Mouse (Mus musculus): ENCODE measurements around the gene Lnx1.

The Lnx1 gene

DNA sequence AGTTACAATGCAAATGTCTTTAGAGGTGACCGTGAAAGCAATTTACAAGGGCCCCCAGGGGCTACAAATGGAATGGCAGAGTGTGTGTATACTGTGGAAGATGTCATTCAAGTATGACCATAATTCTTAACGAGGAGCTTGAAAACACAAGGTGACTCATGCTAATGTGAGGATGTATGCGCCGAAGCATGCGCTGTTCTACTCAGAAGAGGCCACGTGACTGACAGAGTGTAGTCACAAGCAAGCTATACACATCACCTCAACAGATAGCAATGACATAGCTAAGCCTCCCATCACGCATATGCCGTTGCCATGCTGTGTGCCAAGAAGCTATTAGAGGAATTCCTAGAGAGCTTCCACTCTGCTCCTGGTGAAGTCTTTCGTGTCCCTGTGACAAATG, 5.2 kb downstream of the Lnx1 start:
- no peak for DNase-seq (ENCODE audit: low read depth)

DNA sequence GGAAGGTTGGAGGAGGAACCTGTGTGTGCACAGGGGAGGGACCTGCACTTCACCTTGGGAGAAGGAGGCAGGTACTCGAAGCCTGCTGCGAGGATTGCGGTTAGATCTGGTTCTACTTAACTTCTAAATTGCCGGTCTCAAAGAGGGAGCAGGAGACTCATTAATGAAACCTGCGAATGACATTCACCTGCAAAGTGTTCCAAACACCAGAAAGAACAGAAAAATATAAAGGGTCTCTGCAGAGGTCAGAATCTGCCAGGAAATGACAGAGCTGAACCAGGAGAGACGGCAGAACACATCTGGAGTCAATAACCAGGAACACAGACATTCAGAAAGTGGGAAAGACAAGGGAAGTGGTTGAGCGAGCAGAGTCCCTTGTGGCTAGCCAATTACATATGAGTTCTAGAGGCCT, 8.3 kb downstream of the Lnx1 start:
- DNase-seq (ENCODE audit: low read depth): no peak

DNA sequence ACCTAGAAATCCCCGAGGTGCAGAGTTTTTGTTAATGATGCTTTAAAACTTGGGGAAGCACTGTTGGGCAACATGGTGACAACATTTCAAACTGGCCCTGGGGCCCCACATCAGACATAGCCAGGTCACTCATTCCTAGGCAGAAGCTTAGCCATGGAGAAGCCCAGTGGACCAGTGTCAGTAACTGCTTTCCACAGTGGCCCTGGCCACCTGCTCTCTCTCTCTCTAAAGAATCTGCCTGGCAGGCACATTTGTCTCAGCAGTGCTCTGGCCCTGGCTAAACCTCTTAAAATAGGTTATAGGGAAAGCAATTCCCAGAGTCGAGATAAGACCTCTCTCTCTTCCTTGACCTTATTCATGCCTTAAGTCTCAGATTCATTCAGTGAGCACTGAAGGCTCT, 8.9 kb downstream of the Lnx1 start:
- DNase-seq (ENCODE audit: low read depth): no peak

DNA sequence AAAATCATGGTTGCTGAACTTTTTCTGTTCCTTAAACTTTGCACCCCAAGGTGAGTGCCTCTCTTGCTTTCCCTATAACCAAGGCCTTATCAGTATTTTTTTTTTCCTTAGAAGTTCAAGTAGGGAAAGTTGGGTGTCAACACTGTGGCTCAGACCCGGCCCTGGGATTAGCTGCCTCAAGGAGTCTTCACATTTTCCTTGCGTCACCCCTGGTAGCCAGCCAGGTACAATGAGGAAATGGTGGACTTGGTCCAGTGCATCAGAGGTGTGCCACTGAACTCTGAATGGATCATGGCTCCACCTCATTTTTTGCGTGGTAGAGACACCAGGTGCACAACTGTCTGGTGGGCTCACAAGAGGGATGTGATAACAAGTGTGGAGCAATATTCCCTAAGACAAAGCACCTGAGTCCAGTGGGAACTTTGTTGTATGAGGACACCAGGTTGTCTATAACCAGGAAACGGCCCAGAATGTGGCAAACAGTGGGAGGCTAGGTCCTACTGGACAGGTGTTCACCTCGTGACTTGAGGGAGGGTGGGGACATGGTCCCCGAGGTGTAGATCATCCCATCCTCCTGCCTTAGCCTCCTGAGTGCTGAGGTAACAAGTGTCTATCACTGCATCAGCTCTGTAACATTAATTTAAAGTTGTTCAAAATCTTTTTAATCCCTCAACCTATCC, 10.2 kb downstream of the Lnx1 start:
- no peak for DNase-seq (ENCODE audit: low read depth)

DNA sequence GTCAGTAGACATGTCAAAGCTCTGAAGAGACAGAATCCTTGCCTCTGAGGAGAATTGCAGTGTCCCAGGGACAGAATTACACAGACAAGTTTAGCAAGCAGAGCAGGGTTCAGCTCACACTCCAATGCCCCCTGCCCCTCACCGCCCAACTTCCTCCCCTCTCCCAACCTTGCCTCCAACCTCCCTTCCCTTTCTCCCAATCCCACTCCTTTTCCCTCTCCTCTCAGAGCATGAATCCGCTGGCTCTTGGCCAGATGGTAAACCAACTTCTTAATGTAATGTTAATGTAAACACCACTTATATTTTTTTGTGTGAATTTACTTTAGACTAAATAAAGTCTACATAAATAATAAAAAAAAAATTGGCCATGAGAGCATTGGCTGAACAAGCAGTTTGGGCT, 13.9 kb downstream of the Lnx1 start:
- no peak for DNase-seq (ENCODE audit: low read depth)

DNA sequence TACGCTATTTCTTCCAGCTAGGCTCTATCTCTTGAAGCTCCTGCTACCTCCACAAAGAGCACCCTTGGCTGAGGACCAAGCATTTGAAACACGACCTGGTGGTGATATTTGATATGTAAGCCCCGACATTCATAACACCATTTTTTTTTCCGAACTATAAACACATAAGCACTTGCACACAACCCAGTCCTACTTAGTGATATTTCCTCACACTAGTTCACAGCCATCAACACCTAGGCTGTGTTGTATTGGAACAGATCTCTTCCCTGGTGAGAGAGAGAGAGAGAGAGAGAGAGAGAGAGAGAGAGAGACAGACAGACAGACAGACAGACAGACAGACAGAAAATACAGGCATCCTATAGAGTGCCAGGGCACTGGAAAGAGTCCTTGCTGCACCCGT, 17.8 kb downstream of the Lnx1 start:
- no peak for DNase-seq (ENCODE audit: low read depth)

DNA sequence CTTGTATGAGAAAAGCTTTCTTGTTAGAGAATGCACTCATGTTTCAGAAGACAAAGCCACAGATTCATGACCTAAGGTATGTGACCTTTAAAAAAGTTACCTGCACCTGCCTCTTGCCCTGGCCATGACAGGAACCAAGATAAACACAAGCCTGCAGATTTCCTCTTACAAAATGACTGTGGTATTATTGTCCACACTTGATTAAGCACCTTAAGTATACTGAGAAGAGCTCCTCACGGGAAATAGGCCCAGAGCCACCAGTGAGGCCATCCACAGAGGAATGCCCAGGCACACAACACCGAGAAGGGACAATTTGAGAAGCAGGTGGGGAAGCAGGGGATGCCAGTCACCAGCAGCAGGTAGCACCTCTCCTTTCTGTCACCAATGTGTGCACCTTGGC, 18.9 kb downstream of the Lnx1 start:
- DNase-seq (ENCODE audit: low read depth): no peak

DNA sequence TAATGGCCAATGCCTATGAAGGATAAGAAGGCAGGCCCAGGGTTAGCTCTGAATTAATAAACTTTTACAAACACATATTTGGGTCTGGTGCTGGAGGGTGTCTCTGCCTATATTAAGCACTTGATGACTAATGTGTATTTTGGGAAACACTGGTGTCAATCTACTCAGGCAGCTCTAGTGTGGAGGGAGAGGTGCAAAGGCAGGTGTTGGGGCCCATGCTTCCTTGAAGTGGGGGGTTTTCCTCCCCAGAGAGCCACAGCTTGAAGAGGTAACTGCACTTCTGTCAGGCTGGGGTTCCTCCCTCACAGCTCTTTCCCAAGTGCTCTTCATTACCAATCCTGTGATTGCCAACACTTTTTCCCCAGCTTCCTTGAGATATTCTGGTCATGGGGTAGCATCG, 20.0 kb downstream of the Lnx1 start:
- DNase-seq (ENCODE audit: low read depth): no peak

DNA sequence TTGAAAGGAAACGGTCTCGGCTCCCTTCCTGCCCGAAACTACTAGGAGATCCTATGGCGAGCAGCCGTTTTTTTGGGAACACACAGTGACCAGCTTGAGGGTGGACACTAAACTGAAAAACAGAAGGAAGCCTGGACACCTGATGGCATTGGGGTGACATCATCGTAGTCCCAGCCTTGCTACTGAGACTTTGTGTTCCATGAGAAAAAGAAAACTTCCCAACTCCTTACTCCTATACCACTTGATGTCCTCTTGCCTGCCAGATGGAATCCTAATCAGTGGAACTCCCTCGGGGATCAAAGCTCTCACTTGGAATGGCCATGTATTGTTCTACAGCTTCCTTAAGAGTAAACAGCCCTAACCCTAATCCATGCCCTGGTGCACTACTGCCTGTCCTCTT, 23.1 kb downstream of the Lnx1 start:
- no peak for DNase-seq (ENCODE audit: low read depth)

DNA sequence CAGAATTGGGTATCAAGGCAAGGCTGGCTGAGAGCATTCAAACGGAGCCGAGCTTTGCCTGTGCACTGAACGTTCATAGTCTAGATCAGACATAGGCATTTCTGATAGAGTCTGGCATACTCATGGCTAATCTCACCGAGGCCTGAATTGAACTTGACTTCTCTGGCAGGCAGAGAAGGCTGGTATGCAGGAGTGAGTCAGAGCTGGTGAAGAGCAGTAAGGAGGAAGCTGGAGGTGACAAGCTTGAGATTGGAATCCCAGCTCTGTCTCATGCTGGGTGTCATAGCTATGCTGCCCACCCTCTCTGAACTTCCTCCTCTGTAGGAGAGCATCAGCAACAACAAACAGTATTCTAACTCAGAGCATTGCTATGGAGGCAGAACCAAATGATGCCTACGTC, 24.0 kb downstream of the Lnx1 start:
- no peak for DNase-seq (ENCODE audit: low read depth)

DNA sequence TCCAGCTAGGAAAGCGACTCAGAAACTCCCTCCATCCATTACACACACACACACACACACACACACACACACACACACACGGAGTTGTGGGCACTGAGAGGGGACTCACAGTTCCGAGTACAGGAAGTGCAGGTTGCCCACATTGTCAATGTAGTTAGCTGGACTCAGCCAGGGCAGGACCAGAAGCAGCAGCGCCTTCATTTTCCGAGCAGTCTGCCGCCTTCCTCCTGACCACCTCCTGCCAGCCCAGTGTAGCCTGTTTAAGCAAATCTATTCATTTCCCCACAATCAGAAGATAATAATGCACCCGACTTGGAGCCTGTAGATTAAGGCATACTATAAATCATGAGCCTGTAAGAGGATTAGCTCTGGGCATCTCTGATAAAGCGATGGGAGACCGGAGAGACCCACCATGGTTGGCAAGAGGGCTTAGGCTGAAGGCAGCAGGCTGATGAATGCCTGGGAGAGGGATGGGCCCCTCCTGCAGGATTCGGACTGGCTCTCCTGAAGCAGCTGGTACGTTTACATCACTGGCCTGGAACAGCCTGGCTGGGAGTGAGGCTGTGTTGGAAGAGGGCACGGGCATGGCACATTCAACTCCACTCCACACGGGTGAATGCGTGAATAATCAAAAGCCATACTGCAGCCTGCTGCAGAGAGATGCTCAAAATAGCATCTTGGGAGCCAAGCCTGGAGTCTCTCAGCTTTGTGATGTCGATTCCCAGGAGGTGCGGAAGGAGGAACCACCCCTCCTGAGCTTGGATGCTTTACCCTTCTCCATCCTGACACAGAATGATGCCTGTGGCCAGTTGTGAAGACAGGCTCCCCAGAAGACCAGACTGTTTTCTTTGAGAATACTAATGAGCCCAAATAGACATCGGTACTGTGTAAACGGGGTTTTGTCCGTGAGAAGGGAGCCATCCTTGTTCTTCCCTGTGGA, 25.0 kb downstream of the Lnx1 start:
- no peak for DNase-seq (ENCODE audit: low read depth)

DNA sequence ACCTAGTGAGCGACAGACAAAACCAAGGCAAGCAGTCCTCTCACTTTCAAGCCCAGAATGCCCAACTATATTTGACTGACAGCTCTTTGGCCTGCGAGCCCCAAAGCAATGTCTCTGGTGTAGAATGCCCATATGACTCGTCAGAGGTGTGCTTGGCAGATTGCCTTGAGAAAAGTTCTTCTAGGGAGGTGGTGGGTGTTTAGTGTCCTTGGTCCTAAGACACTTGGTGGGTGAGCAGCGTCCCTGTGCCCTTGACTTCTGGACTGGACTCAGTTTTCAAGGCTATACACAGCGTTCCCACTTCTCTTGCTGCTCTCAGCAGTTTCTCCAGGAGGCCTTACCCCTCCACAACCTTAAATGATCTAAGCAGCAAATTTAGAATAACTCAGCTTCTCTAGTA, 30.2 kb downstream of the Lnx1 start:
- DNase-seq (ENCODE audit: low read depth): no peak

DNA sequence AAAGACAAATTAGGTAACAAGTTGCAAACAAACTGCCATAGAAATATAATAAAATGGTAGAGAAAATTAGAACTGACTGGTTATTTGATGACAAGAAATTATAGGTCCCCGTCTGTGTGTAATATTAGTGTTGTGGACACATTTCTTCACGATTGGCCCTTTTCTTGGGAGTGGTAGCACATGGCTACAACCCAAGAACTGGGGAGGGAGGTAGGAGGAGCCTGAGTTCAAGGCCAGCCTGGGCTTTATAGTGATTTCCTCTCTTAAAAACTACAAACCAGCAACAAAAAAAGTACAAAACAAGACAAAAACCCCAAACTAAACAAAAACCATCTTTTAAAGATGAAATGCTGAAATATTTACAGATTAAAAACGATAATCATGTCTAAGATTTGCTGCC, 31.8 kb downstream of the Lnx1 start:
- no peak for DNase-seq (ENCODE audit: low read depth)

DNA sequence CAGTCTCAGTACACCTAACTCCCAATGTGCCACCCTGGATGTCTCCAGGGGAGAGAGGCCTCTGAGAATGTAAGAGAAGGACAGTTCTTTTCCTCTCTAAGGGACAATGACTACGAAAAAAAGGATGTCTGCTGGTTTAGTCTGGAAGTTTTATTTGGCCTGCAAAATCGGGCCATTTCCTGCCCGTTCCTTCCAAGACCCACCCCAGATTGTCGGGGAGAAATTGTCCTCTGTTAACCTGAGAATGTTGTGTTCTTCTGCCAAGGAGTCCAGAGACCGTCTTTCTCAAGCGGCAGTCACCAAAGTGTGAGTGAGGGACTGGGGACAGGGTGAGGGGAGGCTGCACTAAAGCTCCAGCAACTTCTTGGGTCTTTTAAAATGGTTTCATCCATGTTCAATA, 32.8 kb downstream of the Lnx1 start:
- DNase-seq (ENCODE audit: low read depth): no peak

DNA sequence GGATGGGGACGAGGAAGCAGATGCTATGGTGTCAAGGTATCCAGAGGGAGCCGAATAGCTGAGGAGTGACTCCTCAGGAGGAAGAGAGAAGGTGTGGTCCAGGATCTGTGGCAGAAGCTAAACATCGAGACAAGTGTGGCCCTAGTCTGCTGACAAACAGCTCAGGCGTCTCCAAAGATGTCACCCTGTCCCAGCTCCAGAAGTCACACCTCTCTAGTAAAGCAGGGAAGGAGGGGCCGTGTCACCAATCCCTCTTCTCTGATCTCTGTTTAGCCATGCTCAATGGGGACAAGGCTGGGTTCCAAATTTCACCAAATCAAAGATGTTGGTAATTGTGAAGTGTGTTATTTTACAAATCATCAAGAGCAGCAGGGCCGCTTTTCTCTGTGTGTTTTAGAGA, 33.8 kb downstream of the Lnx1 start:
- DNase-seq (ENCODE audit: low read depth): no peak

DNA sequence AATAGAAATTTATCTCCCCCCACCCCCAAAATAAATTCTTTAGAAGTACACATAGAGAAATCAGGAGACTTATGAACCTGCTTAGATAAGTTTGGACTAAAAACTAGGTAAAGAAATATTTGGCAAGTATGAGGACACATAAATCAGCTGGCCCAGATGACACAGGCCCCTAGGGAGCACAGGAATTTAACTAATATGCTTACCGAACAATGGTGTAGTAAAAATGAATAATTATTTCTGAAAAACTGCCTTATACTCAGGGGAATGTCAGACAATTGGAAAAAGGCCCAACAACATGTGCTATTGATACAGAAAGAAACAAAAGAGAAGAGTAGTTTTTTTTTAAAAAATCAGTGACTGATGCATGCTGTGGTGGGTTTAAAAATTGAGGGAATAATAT, 40.1 kb downstream of the Lnx1 start:
- DNase-seq (ENCODE audit: low read depth): no peak

DNA sequence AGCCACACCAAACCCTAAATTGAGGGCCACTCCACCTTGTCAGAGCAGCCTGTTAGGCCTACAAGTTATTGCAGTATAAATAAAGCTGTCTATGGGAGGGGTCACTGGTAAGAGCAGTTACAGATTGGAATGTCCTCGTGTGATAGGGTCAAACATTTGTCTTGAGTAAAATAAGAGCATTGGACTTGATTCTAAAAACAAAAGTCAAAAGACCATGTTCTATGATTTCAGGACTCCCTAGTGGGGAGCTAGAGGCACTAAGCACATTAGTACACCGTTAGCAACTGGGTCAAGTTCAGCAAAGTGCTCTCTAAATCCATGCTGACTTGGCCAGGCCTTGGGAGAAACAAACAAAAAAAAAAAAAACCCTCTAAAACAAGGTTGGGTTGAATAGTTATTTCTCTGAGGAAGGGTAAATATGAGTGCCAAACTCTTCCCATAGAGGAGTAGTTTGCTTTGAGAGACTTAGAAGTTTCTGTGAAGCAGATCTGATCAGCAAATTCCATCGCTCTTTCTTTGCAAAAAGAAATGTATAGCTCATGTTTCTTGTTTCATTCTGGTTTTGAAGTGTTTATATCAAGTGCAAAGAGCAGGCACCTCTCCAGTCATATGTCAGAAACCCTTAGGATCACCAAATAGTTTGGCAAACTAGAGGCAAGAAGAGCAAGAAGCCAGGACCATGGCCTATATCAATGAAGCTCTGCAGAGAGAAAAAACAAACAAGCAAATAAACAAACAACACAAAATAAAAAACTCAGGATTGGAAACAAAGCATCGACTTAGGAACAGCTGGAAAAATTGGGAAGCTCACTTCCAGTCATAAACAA, 40.8 kb downstream of the Lnx1 start:
- DNase-seq (ENCODE audit: low read depth): no peak

DNA sequence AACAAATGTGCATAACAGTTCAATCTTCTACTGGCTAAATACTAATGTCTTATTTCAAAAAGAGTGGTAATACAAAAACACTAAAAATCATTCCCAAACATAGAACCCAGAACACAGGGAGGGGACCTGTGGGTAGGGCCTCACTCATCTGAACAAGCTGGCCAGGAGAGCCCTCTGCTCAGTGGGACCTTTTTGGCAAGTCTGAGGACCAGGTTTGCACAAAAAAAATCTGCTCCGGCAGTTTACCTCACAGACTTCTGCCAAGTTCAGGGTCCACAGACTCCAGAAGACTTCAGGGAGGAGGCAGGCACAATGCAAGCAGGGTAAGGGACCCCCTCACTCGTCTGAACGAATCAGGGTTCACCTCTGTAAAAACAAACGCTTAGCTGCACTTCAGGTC, 42.9 kb downstream of the Lnx1 start:
- no peak for DNase-seq (ENCODE audit: low read depth)

DNA sequence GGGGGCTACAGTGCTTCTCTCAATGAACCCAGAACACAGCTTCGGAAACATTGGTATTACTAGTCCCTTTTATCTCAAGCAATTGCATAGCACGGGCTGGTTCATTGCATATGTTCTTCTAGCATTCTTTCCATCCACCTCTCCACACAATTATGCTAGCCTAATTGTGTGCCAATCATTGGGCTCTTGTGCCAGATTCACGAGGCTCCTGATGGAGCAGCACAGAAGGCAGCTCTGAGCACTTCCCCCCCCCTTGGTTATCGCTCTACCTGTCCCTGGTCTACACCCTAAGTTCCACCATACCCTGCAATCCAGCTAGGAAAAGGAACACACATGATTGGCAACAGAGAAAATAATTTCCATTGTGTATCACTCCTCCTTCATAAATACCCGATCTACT, 43.4 kb downstream of the Lnx1 start:
- no peak for DNase-seq (ENCODE audit: low read depth)

DNA sequence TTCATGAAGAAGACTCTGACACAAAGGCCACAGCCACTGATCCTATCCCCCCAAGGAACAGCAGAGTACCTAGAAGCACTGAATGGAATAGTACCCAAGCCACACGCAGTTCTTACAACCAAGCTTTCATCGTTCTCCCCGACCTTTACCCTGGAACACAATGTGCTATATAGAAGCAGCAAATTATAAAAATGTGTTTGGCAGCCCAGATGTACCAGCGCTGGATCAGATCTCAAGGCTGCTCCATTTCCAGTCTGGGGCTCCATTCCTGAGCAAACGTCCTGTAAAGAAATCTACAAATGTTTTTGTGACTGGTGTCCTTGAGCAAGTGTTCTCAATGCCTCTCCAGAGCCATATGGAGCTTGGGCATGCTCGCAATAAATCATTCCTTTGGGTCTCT, 44.8 kb downstream of the Lnx1 start:
- no peak for DNase-seq (ENCODE audit: low read depth)

DNA sequence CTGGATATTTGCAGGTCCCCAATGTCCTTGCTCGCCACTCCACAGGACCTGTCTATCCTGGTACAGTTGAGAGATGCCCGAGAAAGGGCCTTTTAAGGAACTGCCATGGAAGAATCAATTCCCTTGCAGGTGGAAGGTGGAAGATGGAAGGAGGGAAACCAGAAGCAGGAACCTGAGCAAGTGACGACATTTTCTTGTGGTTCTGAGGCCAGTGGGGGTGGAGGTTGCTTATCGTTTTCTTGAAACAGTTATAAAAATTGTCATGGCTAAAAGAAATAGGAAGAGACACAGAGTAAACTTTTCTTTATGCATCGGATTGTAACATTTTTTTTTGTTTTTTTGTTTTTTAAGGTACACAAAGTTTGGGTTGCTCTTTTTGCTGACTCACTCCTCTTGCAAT, 46.3 kb downstream of the Lnx1 start:
- DNase-seq (ENCODE audit: low read depth): no peak

DNA sequence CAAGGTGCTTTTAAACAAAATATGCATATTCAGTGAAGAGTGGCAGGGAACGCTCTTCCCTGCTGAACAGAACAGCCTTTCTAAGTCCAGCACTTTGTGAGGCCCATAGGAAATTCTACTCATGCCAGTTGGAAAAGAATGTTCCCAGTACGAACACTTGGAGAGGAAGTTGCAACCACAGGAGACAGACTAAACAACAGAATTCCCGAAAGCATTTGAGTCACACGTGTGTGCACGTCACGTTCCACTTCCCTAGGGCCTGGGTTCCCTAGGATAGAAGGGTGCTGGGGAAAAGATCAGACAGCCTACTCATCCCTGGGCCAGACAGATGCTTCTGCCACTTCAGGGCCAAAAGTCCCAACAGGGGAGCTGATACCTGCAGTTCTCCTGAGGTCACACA, 48.2 kb downstream of the Lnx1 start:
- no peak for DNase-seq (ENCODE audit: low read depth)

DNA sequence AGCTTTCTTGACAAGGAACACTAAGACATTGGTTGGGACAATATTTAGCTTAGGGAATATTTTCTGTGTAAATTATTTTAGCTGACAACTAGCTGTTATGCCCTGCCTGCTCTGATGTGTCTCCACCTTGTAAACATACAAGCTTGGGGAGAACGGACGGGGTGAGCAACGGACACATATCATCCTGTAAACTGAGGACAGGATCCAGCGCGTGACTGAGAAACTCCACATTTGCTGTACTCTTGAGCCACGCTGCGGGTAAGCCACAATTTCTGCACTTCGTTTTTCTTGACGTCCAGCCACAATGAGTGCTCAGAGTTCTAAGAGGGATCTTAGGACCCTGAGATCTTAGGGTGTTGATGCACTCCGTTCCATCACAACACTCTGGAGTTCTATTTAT, 48.9 kb downstream of the Lnx1 start:
- DNase-seq (ENCODE audit: low read depth): no peak
